Mouse (Mus musculus) lung, embryonic 14.5 days (tissue): ENCODE measurements around the gene Dixdc1. TPM values are rescaled to one million over a fixed set of nuclear protein-coding genes. Genes with fewer than 3 reads are reported as not detected.
A peak's percentile ranks its signal among the peaks of the same experiment; 100 is the strongest.

Source experiments
- ATAC-seq: fragments of 200-750 bp; cut with Nextera tagmentation; 2 replicates; pipeline ENCODE4 v1.8.0; 2017; ENCODE audit warnings: mild to moderate bottlenecking, moderate TSS enrichment, moderate library complexity; ENCODE audit not compliant: insufficient read depth
- DNase-seq: peaks from one replicate; pipeline ENCODE4 v3.0.0-alpha.2; 2015
- H3K27ac ChIP-seq: fragments of 300-500 bp; sonication (generic); 2 replicates; pipeline ENCODE4 v1.5.1; 2014; ENCODE audit warnings: low read depth, mild to moderate bottlenecking, moderate library complexity
- H3K27me3 ChIP-seq: fragments of 300-500 bp; sonication (generic); 2 replicates; pipeline ENCODE4 v1.6.1; 2014; ENCODE audit warnings: low read length, control low read depth; ENCODE audit not compliant: insufficient read depth
- H3K36me3 ChIP-seq: fragments of 300-500 bp; sonication (generic); 2 replicates; pipeline ENCODE4 v1.6.1; 2014; ENCODE audit warnings: control low read depth; ENCODE audit not compliant: insufficient read depth
- H3K4me1 ChIP-seq: fragments of 300-500 bp; sonication (generic); 2 replicates; pipeline ENCODE4 v1.6.1; 2014; ENCODE audit warnings: antibody characterized with exemption, control low read depth; ENCODE audit not compliant: insufficient read depth
- H3K4me2 ChIP-seq: fragments of 300-500 bp; sonication (generic); 2 replicates; pipeline ENCODE4 v1.6.1; 2014; ENCODE audit warnings: mild to moderate bottlenecking
- H3K4me3 ChIP-seq: fragments of 300-500 bp; sonication (generic); 2 replicates; pipeline ENCODE4 v1.5.1; 2014; ENCODE audit warnings: low read depth, low read length
- H3K9ac ChIP-seq: fragments of 300-500 bp; sonication (generic); 2 replicates; pipeline ENCODE4 v1.6.1; 2014
- H3K9me3 ChIP-seq: fragments of 300-500 bp; sonication (generic); 2 replicates; pipeline ENCODE4 v1.6.1; 2016; ENCODE audit warnings: low read depth, low read length, control low read depth
- CTCF ChIP-seq: IDR thresholded peaks from 2 replicates; pipeline ENCODE4 v1.5.1; 2016; ENCODE audit warnings: antibody characterized with exemption, low read depth
- WGBS: fragments of 180-500 bp; shearing (Covaris S2); extraction: QIAGEN DNeasy Blood & Tissue Kit; methylation state at CpG from one replicate; pipeline ENCODE4 v1.1.7; 2014; 5-methylcytosine and 5-hydroxymethylcytosine counted together
- polyA plus RNA-seq: library from polyadenylated mRNA; unstranded; fragments of >200 nt; fragmentation: Nextera tagmentation; extraction: Ambion mirVana; gene quantifications from 2 replicates; pipeline ENCODE4 v1.2.1, GENCODE M21; 2014

The Dixdc1 gene
- polyA plus RNA-seq = 11.6 and 12.1 TPM in 2 replicates

- DNase-seq (peak; percentile 97), ATAC-seq (peak; percentile 98)
- Histone ChIP-seq H3K9me3 (no peaks in the 10 kb centered on the region), H3K4me2 (peak within 1 kb of the TSS; percentile 64), H3K27ac (0 out of 2 replicates have a peak within 1 kb of the TSS, but pooled peaks have one; percentile 9), H3K9ac (peak within 1 kb of the TSS; percentile 21; the same call in 1 of the 2 replicates), H3K4me1 (no peaks in the 10 kb centered on the region; the same call in 1 of the 2 replicates), H3K4me3 (peak within 1 kb of the TSS; percentile 30), H3K36me3 (no peaks in the 10 kb centered on the region), H3K27me3 (no peaks in the 10 kb centered on the region)
- no peak for TF ChIP-seq CTCF
- WGBS = 11% methylated on average over 36 of the region's 36 CpGs
Measured at GRCm38 (mm10) chr9:50738914-50739870, at the start of gene Dixdc1. Dixdc1 (minus strand) TSS chr9:50739517.

- H3K27me3 ChIP-seq = no peaks in the 10 kb centered on the region
- peaks cover 80% of the 10 kb centered on the region for H3K36me3 ChIP-seq
- H3K27ac ChIP-seq = no peak overlapping the region
- H3K4me2 ChIP-seq = no peak overlapping the region
- H3K9ac ChIP-seq = no peak overlapping the region
- no peaks in the 10 kb centered on the region for H3K9me3 ChIP-seq
- peak; percentile 60 for DNase-seq
- WGBS = 83% methylated on average over 2 of the region's 2 CpGs
- peak; percentile 66 for TF ChIP-seq CTCF
- H3K4me3 ChIP-seq = no peak overlapping the region
- no peaks in the 10 kb centered on the region for H3K4me1 ChIP-seq
- no peak for ATAC-seq
Measured at GRCm38 (mm10) chr9:50782155-50782554, 42.8 kb upstream of the Dixdc1 start.

- H3K9ac ChIP-seq = peak overlapping the region; percentile 88
- H3K4me2 ChIP-seq = peak overlapping the region; percentile 87
- DNase-seq (no peak), ATAC-seq (no peak)
- H3K9me3 ChIP-seq = no peaks in the 10 kb centered on the region
- no peaks in the 10 kb centered on the region for H3K27me3 ChIP-seq
- TF ChIP-seq CTCF = no peak
- peaks cover 43% of the 10 kb centered on the region for H3K36me3 ChIP-seq
- no peaks in the 10 kb centered on the region for H3K4me1 ChIP-seq
- H3K4me3 ChIP-seq = peak overlapping the region; percentile 90
- 52% methylated on average over 11 of the region's 11 CpGs for WGBS
- no peak overlapping the region; the same call in 1 of the 2 replicates for H3K27ac ChIP-seq
Measured at GRCm38 (mm10) chr9:50776162-50776760, 36.9 kb upstream of the Dixdc1 start.

- H3K4me3 ChIP-seq = peak overlapping the region; percentile 90
- WGBS = under 1% methylated on average over 27 of the region's 30 CpGs
- no peak for TF ChIP-seq CTCF
- peaks cover 41% of the 10 kb centered on the region for H3K36me3 ChIP-seq
- ATAC-seq (peak; percentile 28; the same call in 1 of the 2 replicates), DNase-seq (peak; percentile 38)
- H3K27me3 ChIP-seq = no peaks in the 10 kb centered on the region
- H3K9me3 ChIP-seq = no peaks in the 10 kb centered on the region
- peak overlapping the region; percentile 87 for H3K27ac ChIP-seq
- peak overlapping the region; percentile 88 for H3K9ac ChIP-seq
- H3K4me1 ChIP-seq = no peaks in the 10 kb centered on the region
- H3K4me2 ChIP-seq = peak overlapping the region; percentile 87
Measured at GRCm38 (mm10) chr9:50775662-50776126, 36.4 kb upstream of the Dixdc1 start.

GRCm38 (mm10) chr9:50774991-50775612 lies 35.8 kb upstream of the Dixdc1 start, which contains the start of the genes Alg9 and 1110032A03Rik:
Alg9 (plus strand) TSS chr9:50775019.
1110032A03Rik (minus strand) TSS chr9:50775520.
- no peak for TF ChIP-seq CTCF
- Histone ChIP-seq H3K9me3 (no peaks in the 10 kb centered on the region), H3K9ac (peak within 1 kb of the TSS; percentile 88), H3K27me3 (no peaks in the 10 kb centered on the region), H3K36me3 (peaks cover 37% of the 10 kb centered on the region), H3K4me3 (peak within 1 kb of the TSS; percentile 90), H3K4me2 (peak within 1 kb of the TSS; percentile 87), H3K27ac (peak within 1 kb of the TSS; percentile 87), H3K4me1 (no peaks in the 10 kb centered on the region)
- under 1% methylated on average over 50 of the region's 51 CpGs for WGBS
- DNase-seq = peak; percentile 95
- peak; percentile 82 for ATAC-seq

- Histone ChIP-seq H3K9me3 (no peaks in the 10 kb centered on the region), H3K4me2 (peak overlapping the region; percentile 87), H3K36me3 (peaks cover 26% of the 10 kb centered on the region; the same call in 1 of the 2 replicates), H3K27ac (no peak overlapping the region), H3K9ac (0 out of 2 replicates have a peak overlapping the region, but pooled peaks have one; percentile 21), H3K4me3 (0 out of 2 replicates have a peak overlapping the region, but pooled peaks have one; percentile 90), H3K4me1 (no peaks in the 10 kb centered on the region), H3K27me3 (no peaks in the 10 kb centered on the region)
- DNase-seq = no peak
- 58% methylated on average over 4 of the region's 4 CpGs for WGBS
- TF ChIP-seq CTCF = no peak
- ATAC-seq = no peak
Measured at GRCm38 (mm10) chr9:50774026-50774462, 34.7 kb upstream of the Dixdc1 start.
